Mouse (Mus musculus) right cerebral cortex, postnatal 4 days (tissue): ENCODE measurements around the gene Hsp90b1.
"Not testable (repeated sequence)": the region's sequence is repeated elsewhere in the genome, so short reads cannot be mapped to it uniquely, and the experiment has no call there.

Experiments used
- DNase-seq: peaks from one replicate; pipeline ENCODE4 v3.0.0-alpha.2; 2022

Hsp90b1 gene

GRCm38 (mm10) chr10:86705318-86705921, at the start of gene Hsp90b1, which contains the start of gene Ttc41:
Gene Hsp90b1, minus strand, starts transcription at chr10:86705509.
Gene Ttc41, plus strand, starts transcription at chr10:86705811.
- DNase-seq: peak; percentile 95

- no peak for DNase-seq
These were observed 39.0 kb upstream of the Hsp90b1 start for GRCm38 (mm10) chr10:86744306-86744705.

- no peak for DNase-seq
These were observed 37.6 kb upstream of the Hsp90b1 start for GRCm38 (mm10) chr10:86742918-86743317.

GRCm38 (mm10) chr10:86735036-86735435, 29.7 kb upstream of the Hsp90b1 start:
- no peak for DNase-seq

GRCm38 (mm10) chr10:86731500-86731863, 26.2 kb upstream of the Hsp90b1 start:
- no peak for DNase-seq

GRCm38 (mm10) chr10:86730823-86731499, 25.7 kb upstream of the Hsp90b1 start:
- DNase-seq: peak; percentile 93

GRCm38 (mm10) chr10:86728176-86728575, 22.9 kb upstream of the Hsp90b1 start:
- DNase-seq: no peak

- peak; percentile 7 for DNase-seq
These were observed 22.3 kb upstream of the Hsp90b1 start for GRCm38 (mm10) chr10:86727548-86727980.

- DNase-seq: no peak
These were observed 6.8 kb upstream of the Hsp90b1 start for GRCm38 (mm10) chr10:86712156-86712555.

- no peak for DNase-seq
These were observed 1.8 kb upstream of the Hsp90b1 start for GRCm38 (mm10) chr10:86707134-86707533.

GRCm38 (mm10) chr10:86705922-86706752, 828 bp upstream of the Hsp90b1 start:
- peak; percentile 65 for DNase-seq

GRCm38 (mm10) chr10:86704589-86705191, 619 bp downstream of the Hsp90b1 start:
- DNase-seq: no peak

- no peak for DNase-seq
These were observed 1.2 kb downstream of the Hsp90b1 start for GRCm38 (mm10) chr10:86704141-86704540.

GRCm38 (mm10) chr10:86703375-86703774, 1.9 kb downstream of the Hsp90b1 start:
- DNase-seq: no peak

- DNase-seq: no peak
These were observed 2.9 kb downstream of the Hsp90b1 start for GRCm38 (mm10) chr10:86702312-86702920.

- no peak for DNase-seq
These were observed 4.3 kb downstream of the Hsp90b1 start for GRCm38 (mm10) chr10:86700973-86701372.

GRCm38 (mm10) chr10:86700251-86700650, 5.1 kb downstream of the Hsp90b1 start:
- no peak for DNase-seq

GRCm38 (mm10) chr10:86686017-86686360, 19.3 kb downstream of the Hsp90b1 start:
- not testable (repeated sequence) for DNase-seq

GRCm38 (mm10) chr10:86685179-86686016, 19.9 kb downstream of the Hsp90b1 start:
- peak; percentile 83 for DNase-seq

- not testable (repeated sequence) for DNase-seq
These were observed 20.5 kb downstream of the Hsp90b1 start for GRCm38 (mm10) chr10:86684797-86685178.

- DNase-seq: not testable (repeated sequence)
These were observed 34.8 kb downstream of the Hsp90b1 start for GRCm38 (mm10) chr10:86670550-86670949.
